Mouse (Mus musculus): ENCODE data around the gene Cacna2d2.
A peak's percentile ranks its signal among the peaks of the same experiment; 100 is the strongest.

Gene Cacna2d2

GRCm38 (mm10) chr9:107399491-107399971, at the start of gene Cacna2d2:
TSS of gene Cacna2d2 (plus strand) at chr9:107399612.
- peak; percentile 44 for DNase-seq (ENCODE audit: low spot score)

GRCm38 (mm10) chr9:107354826-107355225, 44.6 kb upstream of the Cacna2d2 start:
- no peak for DNase-seq (ENCODE audit: low spot score)

GRCm38 (mm10) chr9:107355870-107356765, 43.3 kb upstream of the Cacna2d2 start:
- DNase-seq (ENCODE audit: low spot score): no peak

GRCm38 (mm10) chr9:107357651-107358050, 41.8 kb upstream of the Cacna2d2 start:
- DNase-seq (ENCODE audit: low spot score): no peak

GRCm38 (mm10) chr9:107360989-107361388, 38.4 kb upstream of the Cacna2d2 start:
- no peak for DNase-seq (ENCODE audit: low spot score)

- DNase-seq (ENCODE audit: low spot score): no peak
These were observed 32.8 kb upstream of the Cacna2d2 start for GRCm38 (mm10) chr9:107366644-107367043.

GRCm38 (mm10) chr9:107368302-107368701, 31.1 kb upstream of the Cacna2d2 start:
- DNase-seq (ENCODE audit: low spot score): no peak

GRCm38 (mm10) chr9:107369270-107370105, 29.9 kb upstream of the Cacna2d2 start:
- DNase-seq (ENCODE audit: low spot score): no peak

- DNase-seq (ENCODE audit: low spot score): no peak
These were observed 29.3 kb upstream of the Cacna2d2 start for GRCm38 (mm10) chr9:107370106-107370463.

GRCm38 (mm10) chr9:107372441-107372840, 27.0 kb upstream of the Cacna2d2 start:
- DNase-seq (ENCODE audit: low spot score): no peak

GRCm38 (mm10) chr9:107374623-107375022, 24.8 kb upstream of the Cacna2d2 start:
- no peak for DNase-seq (ENCODE audit: low spot score)

- DNase-seq (ENCODE audit: low spot score): no peak
These were observed 24.0 kb upstream of the Cacna2d2 start for GRCm38 (mm10) chr9:107375451-107375850.

GRCm38 (mm10) chr9:107377961-107378512, 21.4 kb upstream of the Cacna2d2 start:
- no peak for DNase-seq (ENCODE audit: low spot score)

- peak; percentile 31 for DNase-seq (ENCODE audit: low spot score)
These were observed 17.7 kb upstream of the Cacna2d2 start for GRCm38 (mm10) chr9:107381723-107382122.

- no peak for DNase-seq (ENCODE audit: low spot score)
These were observed 15.0 kb upstream of the Cacna2d2 start for GRCm38 (mm10) chr9:107384396-107384795.

- no peak for DNase-seq (ENCODE audit: low spot score)
These were observed 12.7 kb upstream of the Cacna2d2 start for GRCm38 (mm10) chr9:107386722-107387121.

- DNase-seq (ENCODE audit: low spot score): no peak
These were observed 11.7 kb upstream of the Cacna2d2 start for GRCm38 (mm10) chr9:107387708-107388107.

GRCm38 (mm10) chr9:107388263-107388662, 11.1 kb upstream of the Cacna2d2 start:
- DNase-seq (ENCODE audit: low spot score): no peak

- DNase-seq (ENCODE audit: low spot score): no peak
These were observed 3.0 kb upstream of the Cacna2d2 start for GRCm38 (mm10) chr9:107396397-107396796.

GRCm38 (mm10) chr9:107398968-107399367, 444 bp upstream of the Cacna2d2 start:
- no peak for DNase-seq (ENCODE audit: low spot score)

- no peak for DNase-seq (ENCODE audit: low spot score)
These were observed 674 bp downstream of the Cacna2d2 start for GRCm38 (mm10) chr9:107400060-107400511.

- DNase-seq (ENCODE audit: low spot score): no peak
These were observed 1.4 kb downstream of the Cacna2d2 start for GRCm38 (mm10) chr9:107400666-107401285.
